Mouse (Mus musculus) T-cell, adult 66 days (primary cell): ENCODE data around the gene Cnr1. TPM values are rescaled to one million over a fixed set of nuclear protein-coding genes. Genes with fewer than 3 reads are reported as not detected.

Source experiments
- total RNA-seq, 2 experiments: library from RNA; stranded (reverse); gene quantifications; 3 replicates in 1 of 2; 4 replicates in 1 of 2; pipeline ENCODE4 v1.2.4; 2023

Gene Cnr1
- total RNA-seq = not detected

GRCm38 (mm10) chr4:33924234-33924888 lies at the start of gene Cnr1:
TSS of gene Cnr1 (plus strand) at chr4:33924593.

Other genes starting within 250 kb of the Cnr1 start
- gene Spaca1, start 125.6 kb downstream of the Cnr1 start, total RNA-seq = under 1 TPM; 0.47 to 0.68 TPM